Mouse (Mus musculus): Measurements from ENCODE around the gene Mab21l1.

Mab21l1 gene

GRCm38 (mm10) chr3:55782056-55782687 is at the start of gene Mab21l1:
Gene Mab21l1 (plus strand): TSS chr3:55782510.
- no peak for DNase-seq (ENCODE audit: low spot score)

- no peak for DNase-seq (ENCODE audit: low spot score)
These were observed 48.6 kb upstream of the Mab21l1 start for GRCm38 (mm10) chr3:55733665-55734064.

GRCm38 (mm10) chr3:55741428-55741827 is 40.9 kb upstream of the Mab21l1 start:
- no peak for DNase-seq (ENCODE audit: low spot score)

GRCm38 (mm10) chr3:55742218-55742617 is 40.1 kb upstream of the Mab21l1 start:
- no peak for DNase-seq (ENCODE audit: low spot score)

- DNase-seq (ENCODE audit: low spot score) = no peak
These were observed 39.7 kb upstream of the Mab21l1 start for GRCm38 (mm10) chr3:55742654-55743053.

GRCm38 (mm10) chr3:55743885-55744284 is 38.4 kb upstream of the Mab21l1 start:
- DNase-seq (ENCODE audit: low spot score) = no peak

GRCm38 (mm10) chr3:55750445-55751065 is 31.8 kb upstream of the Mab21l1 start:
- DNase-seq (ENCODE audit: low spot score) = no peak

GRCm38 (mm10) chr3:55751363-55751762 is 30.9 kb upstream of the Mab21l1 start:
- no peak for DNase-seq (ENCODE audit: low spot score)

GRCm38 (mm10) chr3:55752558-55752957 is 29.8 kb upstream of the Mab21l1 start:
- no peak for DNase-seq (ENCODE audit: low spot score)

- DNase-seq (ENCODE audit: low spot score) = no peak
These were observed 28.4 kb upstream of the Mab21l1 start for GRCm38 (mm10) chr3:55753872-55754271.

- no peak for DNase-seq (ENCODE audit: low spot score)
These were observed 27.2 kb upstream of the Mab21l1 start for GRCm38 (mm10) chr3:55754981-55755608.

GRCm38 (mm10) chr3:55755805-55756601 is 26.3 kb upstream of the Mab21l1 start:
- DNase-seq (ENCODE audit: low spot score) = no peak

GRCm38 (mm10) chr3:55756602-55757190 is 25.6 kb upstream of the Mab21l1 start:
- no peak for DNase-seq (ENCODE audit: low spot score)

GRCm38 (mm10) chr3:55758297-55758696 is 24.0 kb upstream of the Mab21l1 start:
- no peak for DNase-seq (ENCODE audit: low spot score)

GRCm38 (mm10) chr3:55763591-55763990 is 18.7 kb upstream of the Mab21l1 start:
- DNase-seq (ENCODE audit: low spot score) = no peak

- DNase-seq (ENCODE audit: low spot score) = no peak
These were observed 13.7 kb upstream of the Mab21l1 start for GRCm38 (mm10) chr3:55768654-55769053.

GRCm38 (mm10) chr3:55769308-55769707 is 13.0 kb upstream of the Mab21l1 start:
- no peak for DNase-seq (ENCODE audit: low spot score)

- no peak for DNase-seq (ENCODE audit: low spot score)
These were observed 8.1 kb upstream of the Mab21l1 start for GRCm38 (mm10) chr3:55774203-55774602.

- DNase-seq (ENCODE audit: low spot score) = no peak
These were observed 7.1 kb upstream of the Mab21l1 start for GRCm38 (mm10) chr3:55775245-55775644.

- no peak for DNase-seq (ENCODE audit: low spot score)
These were observed 6.6 kb upstream of the Mab21l1 start for GRCm38 (mm10) chr3:55775753-55776152.

- DNase-seq (ENCODE audit: low spot score) = no peak
These were observed 4.8 kb upstream of the Mab21l1 start for GRCm38 (mm10) chr3:55777501-55777900.

Measured in c-Kit-positive CD71-positive TER-119-positive erythroid progenitor cells, embryonic 14.5 days (primary cell).